Mouse (Mus musculus) liver, adult (tissue): ENCODE data around the gene Vmn1r80.
"Not testable (repeated sequence)": the region's sequence is repeated elsewhere in the genome, so short reads cannot be mapped to it uniquely, and the experiment has no call there.

Source experiments
- GATA4 ChIP-seq: IDR thresholded peaks from 2 replicates; pipeline ENCODE4 v1.6.1; 2014; ENCODE audit warnings: mild to moderate bottlenecking, low read length; ENCODE audit not compliant: insufficient replicate concordance

The Vmn1r80 gene

DNA sequence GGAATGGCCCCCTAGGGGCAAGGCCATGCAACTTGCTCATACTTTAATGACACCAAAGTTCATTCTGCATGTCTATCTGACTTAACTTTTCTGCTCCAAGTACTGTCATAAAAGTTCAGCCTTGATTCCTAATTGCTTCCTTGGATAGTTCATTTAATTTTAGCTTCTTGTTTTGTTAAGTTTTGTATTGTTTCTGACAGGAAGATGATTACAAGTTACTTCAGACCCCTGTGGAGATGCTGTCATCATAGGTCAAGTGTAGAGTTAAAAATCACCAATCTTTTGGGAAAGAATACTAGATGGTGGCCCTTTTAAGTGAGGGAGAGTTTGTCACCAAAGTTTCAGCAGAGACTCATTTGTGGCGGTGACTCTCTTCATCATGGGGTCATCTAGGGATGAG is at the start of gene Vmn1r80:
Vmn1r80 (plus strand) TSS at position 301 of the 400 bp plus-strand sequence.
- no peak for TF ChIP-seq GATA4

DNA sequence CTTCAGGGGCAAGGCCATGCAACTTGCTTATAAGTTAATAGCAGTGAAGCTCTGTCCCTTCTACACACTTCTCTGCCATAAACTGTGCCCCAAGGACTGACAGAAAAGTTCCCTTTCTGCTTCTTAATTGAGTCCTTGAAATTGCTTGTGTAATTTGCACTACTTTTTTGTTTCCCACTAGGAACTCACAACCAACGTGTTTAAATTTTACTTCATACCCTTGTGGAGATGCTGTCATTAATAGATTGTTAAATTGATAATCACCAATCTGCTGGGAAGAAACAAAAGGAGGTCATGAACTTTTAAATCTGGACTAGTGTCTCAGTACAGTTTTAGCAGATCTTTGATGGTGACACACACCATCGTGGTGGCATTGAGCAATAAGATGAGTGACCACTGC is 39.1 kb upstream of the Vmn1r80 start, which contains the start of gene Vmn1r78:
Vmn1r78 (plus strand) TSS at position 301 of the 400 bp plus-strand sequence.
- TF ChIP-seq GATA4: no peak

DNA sequence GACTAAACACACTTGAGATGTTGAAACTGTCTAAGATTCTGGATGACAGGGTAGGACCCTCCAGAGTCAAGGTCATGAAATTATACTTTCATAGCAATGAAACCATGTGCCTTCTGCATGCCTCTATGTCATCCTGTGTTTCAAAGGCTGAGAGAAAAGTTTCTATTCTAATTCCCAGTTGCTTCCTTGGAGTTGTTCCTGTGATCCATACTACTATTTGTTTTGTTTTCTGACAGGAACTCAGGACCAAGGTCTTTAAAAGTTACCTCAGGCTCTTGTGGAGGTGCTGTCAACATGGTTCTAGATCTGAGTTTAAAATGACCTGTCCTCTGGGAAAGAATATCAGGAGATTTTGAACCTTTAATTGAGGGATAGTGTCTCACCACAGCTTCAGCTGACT is 18.1 kb upstream of the Vmn1r80 start, which contains the start of gene Vmn1r79:
Vmn1r79 (plus strand) TSS at position 301 of the 400 bp plus-strand sequence.
- TF ChIP-seq GATA4: not testable (repeated sequence)

DNA sequence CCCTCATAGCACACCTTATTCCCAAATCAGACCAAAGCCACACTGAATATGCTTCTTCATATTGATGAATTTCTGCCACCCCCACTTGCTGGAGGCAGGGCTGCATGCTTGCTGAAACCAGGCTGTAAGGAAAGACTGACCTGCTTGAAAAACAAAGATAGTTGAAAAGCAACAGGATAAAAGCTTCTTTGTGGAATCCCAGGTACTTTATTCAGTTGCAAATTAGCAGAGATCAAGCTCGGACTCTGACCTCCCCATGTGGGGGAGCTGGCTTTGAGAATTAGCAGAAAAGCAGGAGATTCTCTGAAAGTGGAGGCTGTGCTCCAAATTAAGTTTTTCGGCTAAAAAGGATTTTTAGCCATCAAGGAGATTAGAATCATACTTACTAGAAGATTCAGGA is 15.1 kb downstream of the Vmn1r80 start:
- no peak for TF ChIP-seq GATA4
